Mouse (Mus musculus): ENCODE measurements at regions not wholly inside any gene's neighbourhood (a gene's known extent, or its start where the extent isn't known, plus 50 kb on each side); places are given as distances from the start of the nearest gene placed in this dataset.
A peak's percentile ranks its signal among the peaks of the same experiment; 100 is the strongest.

DNA sequence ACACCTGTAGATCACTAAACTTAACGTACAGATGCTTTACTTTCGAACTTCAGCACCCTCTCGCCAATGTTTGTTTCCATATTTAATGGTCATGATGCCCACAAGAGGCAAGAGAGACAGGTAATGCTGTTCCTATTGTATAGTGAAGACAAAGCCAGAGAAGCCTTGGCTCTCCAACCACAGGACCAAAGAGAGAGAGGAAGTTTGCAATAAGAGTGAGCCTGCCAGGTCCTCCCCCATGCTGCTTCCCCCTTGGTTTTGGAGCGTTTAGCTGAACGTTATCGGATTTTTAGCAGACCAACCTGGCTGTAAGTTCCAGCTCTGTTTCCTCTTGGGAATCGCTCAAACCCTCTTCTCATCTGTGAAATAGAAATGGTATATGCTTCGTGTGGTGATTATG is 150.1 kb upstream of the Bmper start:
- Histone ChIP-seq H3K9ac (replicated peaks; ENCODE audit: low read length) (no peak overlapping the region), H3K4me3 (ENCODE audit: low read length) (no peak overlapping the region), H3K27ac (ENCODE audit: low read length) (no peak overlapping the region), H3K4me2 (replicated peaks; ENCODE audit: low read depth, low read length) (no peak overlapping the region), H3K9me3 (ENCODE audit: low read length) (no peaks in the 10 kb centered on the region), H3K4me1 (ENCODE audit: insufficient read depth, low read length) (no peaks in the 10 kb centered on the region), H3K27me3 (ENCODE audit: insufficient read depth, low read length) (no peaks in the 10 kb centered on the region), H3K36me3 (ENCODE audit: insufficient read depth, low read length) (no peaks in the 10 kb centered on the region)
- WGBS: 82% methylated on average over 8 of the region's 8 CpGs
- no peak for ATAC-seq (ENCODE audit: low FRiP score, low TSS enrichment)

DNA sequence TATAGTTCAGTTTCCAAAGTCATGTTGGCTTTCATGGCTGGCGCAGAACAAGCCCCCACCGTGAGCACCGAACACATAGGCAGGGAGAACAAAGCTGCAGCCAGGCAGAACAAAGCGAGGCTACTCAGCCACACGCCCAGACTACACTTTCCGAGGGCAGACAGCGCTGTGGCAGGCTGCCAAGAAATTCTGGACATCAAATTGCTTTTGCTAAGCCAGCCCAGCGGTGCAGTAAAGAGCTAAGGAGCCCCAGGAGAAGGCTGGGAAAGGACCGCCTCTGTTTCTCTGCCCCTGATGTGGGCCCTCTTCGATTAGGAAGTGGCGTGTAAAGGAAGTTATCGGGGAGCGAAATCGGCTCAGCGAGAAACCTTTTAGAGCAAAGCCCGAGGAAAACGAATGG is 139.3 kb upstream of the Bmper start:
- H3K9me3 ChIP-seq (ENCODE audit: low read length): no peaks in the 10 kb centered on the region
- H3K4me2 ChIP-seq (replicated peaks; ENCODE audit: low read depth, low read length): peak overlapping the region; percentile 35
- 21% methylated on average over 17 of the region's 17 CpGs for WGBS
- H3K36me3 ChIP-seq (ENCODE audit: insufficient read depth, low read length): no peaks in the 10 kb centered on the region
- no peaks in the 10 kb centered on the region for H3K27me3 ChIP-seq (ENCODE audit: insufficient read depth, low read length)
- H3K27ac ChIP-seq (ENCODE audit: low read length): peak overlapping the region; percentile 65
- H3K4me3 ChIP-seq (ENCODE audit: low read length): no peak overlapping the region
- ATAC-seq (ENCODE audit: low FRiP score, low TSS enrichment): peak; percentile 93
- H3K4me1 ChIP-seq (ENCODE audit: insufficient read depth, low read length): peaks cover 16% of the 10 kb centered on the region
- H3K9ac ChIP-seq (replicated peaks; ENCODE audit: low read length): no peak overlapping the region

DNA sequence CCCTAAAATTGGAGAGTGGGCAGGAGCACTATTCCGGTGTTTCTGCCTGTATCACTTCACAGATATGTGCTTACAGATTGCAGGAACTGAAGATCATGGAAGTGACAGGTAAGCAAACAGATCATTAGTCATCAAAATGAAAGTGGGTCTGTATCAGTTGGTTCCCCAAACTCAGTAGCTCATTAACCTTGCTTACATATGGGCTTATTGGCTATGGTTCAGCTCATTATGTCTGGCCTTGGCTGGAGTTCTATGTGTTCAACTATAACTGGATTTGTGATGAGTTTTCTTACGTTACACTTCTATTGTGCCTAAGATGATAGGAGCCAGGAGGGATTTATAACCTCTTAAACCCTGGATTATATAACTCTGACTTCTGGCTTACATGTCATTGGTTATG is 133.5 kb upstream of the Bmper start:
- no peak overlapping the region for H3K9ac ChIP-seq (replicated peaks; ENCODE audit: low read length)
- no peak overlapping the region for H3K4me2 ChIP-seq (replicated peaks; ENCODE audit: low read depth, low read length)
- no peak overlapping the region for H3K27ac ChIP-seq (ENCODE audit: low read length)
- no peaks in the 10 kb centered on the region for H3K9me3 ChIP-seq (ENCODE audit: low read length)
- H3K4me1 ChIP-seq (ENCODE audit: insufficient read depth, low read length): peaks cover 6% of the 10 kb centered on the region; the same call in 1 of the 2 replicates
- no peaks in the 10 kb centered on the region for H3K27me3 ChIP-seq (ENCODE audit: insufficient read depth, low read length)
- no peaks in the 10 kb centered on the region for H3K36me3 ChIP-seq (ENCODE audit: insufficient read depth, low read length)
- WGBS: 82% methylated on average over 2 of the region's 2 CpGs
- ATAC-seq (ENCODE audit: low FRiP score, low TSS enrichment): no peak
- H3K4me3 ChIP-seq (ENCODE audit: low read length): no peak overlapping the region

DNA sequence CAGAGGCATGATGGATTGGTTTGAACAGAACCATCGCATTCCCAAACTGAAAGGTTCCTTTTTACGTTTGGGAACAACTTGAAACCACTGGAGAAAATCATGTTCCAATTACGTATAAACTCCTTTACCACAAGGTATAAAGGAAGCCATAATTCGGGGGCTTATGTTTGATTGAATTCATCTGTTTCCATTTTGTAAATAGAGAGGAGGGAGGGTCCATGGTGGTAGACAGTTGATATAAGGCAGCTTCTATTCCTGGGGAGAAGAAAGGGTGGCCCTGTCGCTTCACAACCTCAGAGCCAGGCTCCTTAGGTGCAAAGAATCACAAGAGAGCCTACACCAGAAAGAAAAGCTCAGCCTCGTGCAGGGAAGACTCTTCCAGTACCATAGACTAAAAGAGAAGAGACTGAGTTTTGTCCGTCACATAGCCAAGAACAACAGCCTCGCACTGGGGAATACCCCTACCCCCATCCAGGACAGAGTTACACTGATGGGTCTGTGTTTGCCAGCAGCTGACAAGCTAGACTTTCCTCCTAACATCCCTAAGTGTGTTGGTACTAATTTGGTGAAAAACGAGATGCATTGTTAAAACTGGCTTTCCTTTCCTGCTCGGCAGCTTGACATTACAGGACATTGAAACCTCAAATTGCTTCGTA is 125.6 kb upstream of the Bmper start:
- Histone ChIP-seq H3K9me3 (ENCODE audit: low read length) (no peaks in the 10 kb centered on the region), H3K9ac (replicated peaks; ENCODE audit: low read length) (no peak overlapping the region)
- WGBS: 49% methylated on average over 11 of the region's 11 CpGs

DNA sequence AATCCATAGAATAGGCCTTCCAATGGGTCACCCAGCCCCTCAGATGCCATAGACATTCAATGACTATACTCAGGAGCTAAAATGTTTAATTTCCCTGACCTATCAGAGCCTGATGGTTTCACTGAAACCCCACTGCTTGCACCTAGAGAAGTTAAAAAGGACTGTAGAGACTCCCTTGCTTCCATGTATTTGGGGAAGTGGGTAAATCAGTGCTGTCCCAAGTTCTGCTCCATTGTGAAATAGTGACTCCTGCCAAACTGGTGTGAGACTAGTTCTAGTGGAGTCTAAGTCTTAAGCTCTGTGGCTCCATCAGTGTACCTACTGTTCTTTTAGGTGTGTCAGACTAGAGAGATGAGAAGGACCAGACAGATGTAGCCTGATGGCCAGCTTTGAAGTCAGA is 121.3 kb upstream of the Bmper start:
- Histone ChIP-seq H3K4me2 (replicated peaks; ENCODE audit: low read depth, low read length) (no peak overlapping the region), H3K36me3 (ENCODE audit: insufficient read depth, low read length) (no peaks in the 10 kb centered on the region), H3K4me3 (ENCODE audit: low read length) (no peak overlapping the region), H3K27ac (ENCODE audit: low read length) (no peak overlapping the region), H3K9ac (replicated peaks; ENCODE audit: low read length) (no peak overlapping the region), H3K27me3 (ENCODE audit: insufficient read depth, low read length) (no peaks in the 10 kb centered on the region), H3K9me3 (ENCODE audit: low read length) (no peaks in the 10 kb centered on the region), H3K4me1 (ENCODE audit: insufficient read depth, low read length) (no peaks in the 10 kb centered on the region)
- ATAC-seq (ENCODE audit: low FRiP score, low TSS enrichment): no peak

More for the DNA sequence above, 125.6 kb upstream of the Bmper start:
- Histone ChIP-seq H3K4me1 (ENCODE audit: insufficient read depth, low read length) (no peaks in the 10 kb centered on the region), H3K4me3 (ENCODE audit: low read length) (no peak overlapping the region), H3K27ac (ENCODE audit: low read length) (no peak overlapping the region), H3K27me3 (ENCODE audit: insufficient read depth, low read length) (no peaks in the 10 kb centered on the region), H3K36me3 (ENCODE audit: insufficient read depth, low read length) (no peaks in the 10 kb centered on the region), H3K4me2 (replicated peaks; ENCODE audit: low read depth, low read length) (no peak overlapping the region)
- no peak for ATAC-seq (ENCODE audit: low FRiP score, low TSS enrichment)

- ATAC-seq (ENCODE audit: low FRiP score, low TSS enrichment): no peak
- no peaks in the 10 kb centered on the region for H3K27me3 ChIP-seq (ENCODE audit: insufficient read depth, low read length)
- H3K4me3 ChIP-seq (ENCODE audit: low read length): no peak overlapping the region
- no peak overlapping the region for H3K27ac ChIP-seq (ENCODE audit: low read length)
- 40% methylated on average over 9 of the region's 9 CpGs for WGBS
- no peak overlapping the region for H3K4me2 ChIP-seq (replicated peaks; ENCODE audit: low read depth, low read length)
- no peak overlapping the region for H3K9ac ChIP-seq (replicated peaks; ENCODE audit: low read length)
- H3K4me1 ChIP-seq (ENCODE audit: insufficient read depth, low read length): no peaks in the 10 kb centered on the region
- H3K36me3 ChIP-seq (ENCODE audit: insufficient read depth, low read length): no peaks in the 10 kb centered on the region
- no peaks in the 10 kb centered on the region for H3K9me3 ChIP-seq (ENCODE audit: low read length)
Observed at GRCm38 (mm10) chr9:23101990-23102796, 120.7 kb upstream of the Bmper start.

- H3K4me2 ChIP-seq (replicated peaks; ENCODE audit: low read depth, low read length): no peak overlapping the region
- H3K36me3 ChIP-seq (ENCODE audit: insufficient read depth, low read length): no peaks in the 10 kb centered on the region
- H3K27ac ChIP-seq (ENCODE audit: low read length): no peak overlapping the region
- whole genome bisulfite sequencing: 80% methylated on average over 6 of the region's 6 CpGs
- no peak overlapping the region for H3K4me3 ChIP-seq (ENCODE audit: low read length)
- no peaks in the 10 kb centered on the region for H3K9me3 ChIP-seq (ENCODE audit: low read length)
- H3K27me3 ChIP-seq (ENCODE audit: insufficient read depth, low read length): no peaks in the 10 kb centered on the region
- H3K4me1 ChIP-seq (ENCODE audit: insufficient read depth, low read length): no peaks in the 10 kb centered on the region
- ATAC-seq (ENCODE audit: low FRiP score, low TSS enrichment): no peak
- H3K9ac ChIP-seq (replicated peaks; ENCODE audit: low read length): no peak overlapping the region
Observed at GRCm38 (mm10) chr9:23111500-23111899, 111.4 kb upstream of the Bmper start.

DNA sequence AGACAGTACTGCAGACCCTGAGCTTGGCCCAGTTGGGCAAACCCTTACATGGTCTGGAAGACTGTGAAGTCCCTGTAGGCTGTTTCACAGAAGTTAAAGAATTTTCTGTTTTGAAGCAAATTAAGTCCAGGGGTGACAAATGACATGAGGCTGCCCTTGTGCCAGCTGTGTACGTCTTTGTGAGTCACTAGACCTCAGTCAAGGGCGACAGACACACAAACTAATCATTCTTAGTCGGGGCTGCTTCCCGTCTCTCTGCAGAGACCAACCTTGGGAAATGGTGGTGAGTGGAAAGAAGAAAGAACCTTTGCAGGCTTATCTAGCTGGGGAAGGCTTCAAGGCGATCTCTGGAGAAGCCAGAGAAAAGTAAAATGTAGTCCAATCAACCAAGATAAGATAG is 107.8 kb upstream of the Bmper start:
- no peak overlapping the region for H3K4me3 ChIP-seq (ENCODE audit: low read length)
- 74% methylated on average over 5 of the region's 5 CpGs for whole genome bisulfite sequencing

GRCm38 (mm10) chr9:23115540-23115939 is 107.3 kb upstream of the Bmper start:
- Histone ChIP-seq H3K4me1 (ENCODE audit: insufficient read depth, low read length) (no peaks in the 10 kb centered on the region), H3K27ac (ENCODE audit: low read length) (no peak overlapping the region), H3K4me2 (replicated peaks; ENCODE audit: low read depth, low read length) (no peak overlapping the region), H3K9ac (replicated peaks; ENCODE audit: low read length) (no peak overlapping the region), H3K4me3 (ENCODE audit: low read length) (no peak overlapping the region), H3K9me3 (ENCODE audit: low read length) (no peaks in the 10 kb centered on the region), H3K27me3 (ENCODE audit: insufficient read depth, low read length) (no peaks in the 10 kb centered on the region), H3K36me3 (ENCODE audit: insufficient read depth, low read length) (no peaks in the 10 kb centered on the region)
- 76% methylated on average over 5 of the region's 5 CpGs for WGBS
- no peak for ATAC-seq (ENCODE audit: low FRiP score, low TSS enrichment)

More for the DNA sequence above, 107.8 kb upstream of the Bmper start:
- Histone ChIP-seq H3K9ac (replicated peaks; ENCODE audit: low read length) (no peak overlapping the region), H3K27ac (ENCODE audit: low read length) (no peak overlapping the region), H3K27me3 (ENCODE audit: insufficient read depth, low read length) (no peaks in the 10 kb centered on the region), H3K36me3 (ENCODE audit: insufficient read depth, low read length) (no peaks in the 10 kb centered on the region), H3K4me2 (replicated peaks; ENCODE audit: low read depth, low read length) (no peak overlapping the region), H3K4me1 (ENCODE audit: insufficient read depth, low read length) (no peaks in the 10 kb centered on the region), H3K9me3 (ENCODE audit: low read length) (no peaks in the 10 kb centered on the region)
- no peak for ATAC-seq (ENCODE audit: low FRiP score, low TSS enrichment)

DNA sequence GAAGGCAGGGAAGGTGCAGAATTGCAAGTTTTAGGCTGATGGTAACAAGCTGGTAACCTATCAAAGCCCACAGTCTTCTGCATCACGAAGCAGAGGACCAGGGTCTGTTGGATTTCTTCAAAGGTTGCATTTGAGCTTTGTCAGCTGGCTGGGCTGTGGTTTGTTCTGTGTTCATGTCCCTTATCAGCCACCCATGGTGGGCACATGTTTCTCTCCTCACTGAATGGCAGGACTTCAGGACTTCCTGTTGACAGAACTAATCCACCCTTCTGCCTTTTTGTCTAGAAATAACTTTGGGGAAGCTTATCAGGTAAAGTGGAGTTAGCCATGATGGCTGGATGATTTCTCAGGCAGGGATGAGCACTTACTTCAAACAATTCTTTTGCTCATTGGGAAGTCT is 106.6 kb upstream of the Bmper start:
- Histone ChIP-seq H3K9me3 (ENCODE audit: low read length) (no peaks in the 10 kb centered on the region), H3K27ac (ENCODE audit: low read length) (no peak overlapping the region), H3K27me3 (ENCODE audit: insufficient read depth, low read length) (no peaks in the 10 kb centered on the region), H3K4me3 (ENCODE audit: low read length) (no peak overlapping the region), H3K4me2 (replicated peaks; ENCODE audit: low read depth, low read length) (no peak overlapping the region), H3K36me3 (ENCODE audit: insufficient read depth, low read length) (no peaks in the 10 kb centered on the region), H3K4me1 (ENCODE audit: insufficient read depth, low read length) (no peaks in the 10 kb centered on the region), H3K9ac (replicated peaks; ENCODE audit: low read length) (no peak overlapping the region)
- 57% methylated on average over 1 of the region's 1 CpGs for WGBS
- ATAC-seq (ENCODE audit: low FRiP score, low TSS enrichment): no peak

Measured in kidney, embryonic 16.5 days (tissue).